Mouse (Mus musculus) hindbrain, embryonic 16.5 days (tissue): ENCODE measurements around the gene Hs6st3. TPM values are rescaled to one million over a fixed set of nuclear protein-coding genes. Genes with fewer than 3 reads are reported as not detected.

Experiments
- ATAC-seq: fragments of 200-750 bp; cut with Nextera tagmentation; 2 replicates; pipeline ENCODE4 v1.8.0; 2017; ENCODE audit warnings: moderate TSS enrichment, moderate library complexity
- H3K27ac ChIP-seq: fragments of 300-500 bp; sonication (generic); 2 replicates; pipeline ENCODE4 v1.5.1; 2014; ENCODE audit warnings: low read depth, mild to moderate bottlenecking, control low read depth, low read length, moderate library complexity
- H3K27me3 ChIP-seq: fragments of 300-500 bp; sonication (generic); replicated peaks from 2 replicates; pipeline ENCODE4 v1.6.1; 2014; ENCODE audit warnings: low read length; ENCODE audit not compliant: control insufficient read depth, insufficient read depth
- H3K36me3 ChIP-seq: fragments of 300-500 bp; sonication (generic); 2 replicates; pipeline ENCODE4 v1.6.1; 2014; ENCODE audit warnings: mild to moderate bottlenecking, low read length, moderate library complexity, mixed read lengths; ENCODE audit not compliant: control insufficient read depth, insufficient read depth
- H3K4me1 ChIP-seq: fragments of 300-500 bp; sonication (generic); 2 replicates; pipeline ENCODE4 v1.6.1; 2014; ENCODE audit warnings: low read depth, low read length; ENCODE audit not compliant: control insufficient read depth, insufficient read depth
- H3K4me2 ChIP-seq: fragments of 300-500 bp; sonication (generic); 2 replicates; pipeline ENCODE4 v1.6.1; 2014; ENCODE audit warnings: mild to moderate bottlenecking, low read length, control low read depth, moderate library complexity
- H3K4me3 ChIP-seq: fragments of 300-500 bp; sonication (generic); 2 replicates; pipeline ENCODE4 v1.5.1; 2014; ENCODE audit warnings: mild to moderate bottlenecking, low read length, control low read depth, moderate library complexity
- H3K9ac ChIP-seq: fragments of 300-500 bp; sonication (generic); 2 replicates; pipeline ENCODE4 v1.6.1; 2014; ENCODE audit warnings: low read depth, mild to moderate bottlenecking, control low read depth, low read length, moderate library complexity
- H3K9me3 ChIP-seq: fragments of 300-500 bp; sonication (generic); 2 replicates; pipeline ENCODE4 v1.6.1; 2014; ENCODE audit warnings: mild to moderate bottlenecking, low read length, moderate library complexity; ENCODE audit not compliant: control insufficient read depth
- WGBS: fragments of 180-500 bp; shearing (Covaris S2); extraction: QIAGEN DNeasy Blood & Tissue Kit; methylation state at CpG from one replicate; pipeline ENCODE4 v1.1.7; 2014; 5-methylcytosine and 5-hydroxymethylcytosine counted together
- polyA plus RNA-seq: library from polyadenylated mRNA; unstranded; fragments of >200 nt; fragmentation: Nextera tagmentation; extraction: Ambion mirVana; gene quantifications from 2 replicates; pipeline ENCODE4 v1.2.1, GENCODE M21; 2015

Hs6st3 gene
- polyA plus RNA-seq, 1 experiment from 2014 or later: 1.8 TPM

DNA sequence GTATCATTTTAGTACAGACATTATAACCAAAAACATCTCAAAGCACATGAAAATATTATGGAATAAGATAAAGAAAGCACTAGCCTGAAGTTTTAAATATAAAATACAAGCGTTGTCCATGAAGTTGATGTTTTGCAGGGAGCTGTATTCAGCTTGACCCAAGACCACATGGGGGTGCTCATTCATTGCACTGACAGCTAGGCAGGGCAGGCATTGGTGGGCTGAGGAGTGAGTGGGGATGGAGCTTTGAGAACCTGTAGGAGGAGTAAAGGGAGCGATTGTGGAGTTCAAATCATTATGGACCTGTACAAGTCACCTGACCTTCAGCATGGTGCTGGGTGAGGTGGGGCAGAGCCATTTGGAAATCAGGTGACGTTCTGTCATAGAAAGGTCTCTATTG, 14.1 kb upstream of the Hs6st3 start:
- Histone ChIP-seq H3K36me3 (no peaks in the 10 kb centered on the region), H3K9ac (no peak overlapping the region), H3K4me2 (peak overlapping the region; percentile 66), H3K4me1 (peaks cover 3% of the 10 kb centered on the region; the same call in 1 of the 2 replicates), H3K27me3 (peaks cover 2% of the 10 kb centered on the region; the same call in 1 of the 2 replicates), H3K4me3 (peak overlapping the region; percentile 39), H3K9me3 (no peaks in the 10 kb centered on the region), H3K27ac (no peak overlapping the region)
- 18% methylated on average over 3 of the region's 3 CpGs for WGBS
- peak; percentile 93 for ATAC-seq

DNA sequence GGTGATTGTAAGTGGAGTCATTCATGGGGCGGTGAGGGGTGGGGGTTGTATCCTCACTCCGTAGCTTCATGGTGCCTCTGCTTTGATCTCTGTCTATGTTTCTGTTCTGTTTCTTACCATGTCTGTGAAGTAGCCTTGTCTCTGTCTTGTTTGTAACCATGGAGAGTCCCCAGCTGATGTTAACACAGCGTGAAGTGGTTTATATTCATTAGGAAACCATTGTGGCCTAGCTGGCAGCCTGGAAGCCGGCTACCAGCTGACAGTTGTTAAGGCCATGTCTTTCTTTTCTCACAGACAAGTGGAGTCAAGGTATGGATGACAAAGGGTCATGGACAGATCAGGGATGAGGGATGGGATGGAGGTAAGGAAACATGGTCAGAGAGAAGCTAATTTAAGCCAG, 12.3 kb upstream of the Hs6st3 start:
- no peak for ATAC-seq
- Histone ChIP-seq H3K36me3 (no peaks in the 10 kb centered on the region), H3K4me1 (peaks cover 3% of the 10 kb centered on the region; the same call in 1 of the 2 replicates), H3K4me2 (no peak overlapping the region), H3K27ac (no peak overlapping the region), H3K9ac (no peak overlapping the region), H3K27me3 (peaks cover 2% of the 10 kb centered on the region; the same call in 1 of the 2 replicates), H3K4me3 (no peak overlapping the region), H3K9me3 (no peaks in the 10 kb centered on the region)
- 20% methylated on average over 4 of the region's 4 CpGs for WGBS

DNA sequence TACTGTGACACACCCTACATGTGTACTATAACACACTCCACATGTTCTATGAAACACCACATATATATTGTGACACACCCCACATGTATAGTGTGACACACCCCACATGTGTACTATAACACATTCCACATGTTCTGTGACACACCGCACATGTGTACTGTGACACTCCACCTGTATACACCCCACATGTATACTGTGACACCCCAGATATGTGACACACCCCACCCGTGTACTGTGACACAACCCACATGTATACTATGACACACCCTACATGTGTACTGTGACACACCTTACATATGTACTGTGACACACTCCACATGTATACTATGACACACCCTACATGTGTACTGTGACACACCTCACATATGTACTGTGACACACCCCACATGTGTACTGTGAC, 10.8 kb upstream of the Hs6st3 start:
- Histone ChIP-seq H3K36me3 (no peaks in the 10 kb centered on the region), H3K9ac (no peak overlapping the region), H3K27me3 (peaks cover 2% of the 10 kb centered on the region; the same call in 1 of the 2 replicates), H3K4me2 (no peak overlapping the region), H3K4me3 (no peak overlapping the region), H3K27ac (no peak overlapping the region), H3K9me3 (no peaks in the 10 kb centered on the region), H3K4me1 (peaks cover 3% of the 10 kb centered on the region; the same call in 1 of the 2 replicates)
- 98% methylated on average over 2 of the region's 2 CpGs for WGBS
- ATAC-seq: no peak; the same call in 1 of the 2 replicates

DNA sequence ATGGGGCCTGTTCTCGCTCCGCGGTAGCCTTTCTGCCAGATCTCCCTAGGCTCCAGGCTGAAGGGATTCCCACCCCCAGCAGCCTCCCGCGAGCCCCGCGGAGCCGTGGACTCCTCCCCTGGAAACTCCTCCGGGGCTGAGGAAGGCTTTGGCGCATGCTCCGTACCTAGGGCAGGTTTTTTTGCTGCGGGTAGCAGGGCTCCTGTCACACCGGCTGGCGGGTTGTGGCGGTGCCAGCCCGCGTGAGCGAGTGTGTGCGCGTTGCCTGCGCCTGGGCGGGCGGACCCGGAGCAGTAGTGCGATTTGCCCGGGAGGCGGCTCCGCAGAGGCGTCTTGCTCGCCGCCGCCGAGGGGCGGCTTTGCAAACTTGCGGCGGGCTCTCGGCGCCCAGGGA, 632 bp upstream of the Hs6st3 start:
- Histone ChIP-seq H3K36me3 (no peaks in the 10 kb centered on the region), H3K4me3 (peak overlapping the region; percentile 80), H3K27ac (peak overlapping the region; percentile 54), H3K4me1 (peaks cover 3% of the 10 kb centered on the region; the same call in 1 of the 2 replicates), H3K4me2 (peak overlapping the region; percentile 95), H3K9ac (peak overlapping the region; percentile 82), H3K9me3 (no peaks in the 10 kb centered on the region), H3K27me3 (peaks cover 10% of the 10 kb centered on the region)
- WGBS: under 1% methylated on average over 26 of the region's 38 CpGs
- ATAC-seq: peak; percentile 91

DNA sequence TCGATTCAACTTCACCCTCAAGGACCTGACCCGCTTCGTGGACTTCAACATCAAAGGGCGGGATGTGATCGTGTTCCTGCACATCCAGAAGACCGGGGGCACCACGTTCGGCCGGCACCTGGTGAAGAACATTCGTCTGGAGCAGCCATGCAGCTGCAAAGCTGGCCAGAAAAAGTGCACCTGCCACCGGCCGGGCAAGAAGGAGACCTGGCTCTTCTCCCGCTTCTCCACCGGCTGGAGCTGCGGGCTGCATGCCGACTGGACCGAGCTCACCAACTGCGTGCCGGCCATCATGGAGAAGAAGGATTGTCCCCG, 602 bp downstream of the Hs6st3 start:
- H3K27ac ChIP-seq: no peak overlapping the region
- peak overlapping the region; percentile 95 for H3K4me2 ChIP-seq
- H3K27me3 ChIP-seq: peaks cover 10% of the 10 kb centered on the region
- H3K4me3 ChIP-seq: peak overlapping the region; percentile 80
- ATAC-seq: no peak
- H3K36me3 ChIP-seq: no peaks in the 10 kb centered on the region
- H3K4me1 ChIP-seq: peaks cover 3% of the 10 kb centered on the region; the same call in 1 of the 2 replicates
- H3K9me3 ChIP-seq: no peaks in the 10 kb centered on the region
- H3K9ac ChIP-seq: peak overlapping the region; percentile 82
- WGBS: 1% methylated on average over 20 of the region's 20 CpGs

DNA sequence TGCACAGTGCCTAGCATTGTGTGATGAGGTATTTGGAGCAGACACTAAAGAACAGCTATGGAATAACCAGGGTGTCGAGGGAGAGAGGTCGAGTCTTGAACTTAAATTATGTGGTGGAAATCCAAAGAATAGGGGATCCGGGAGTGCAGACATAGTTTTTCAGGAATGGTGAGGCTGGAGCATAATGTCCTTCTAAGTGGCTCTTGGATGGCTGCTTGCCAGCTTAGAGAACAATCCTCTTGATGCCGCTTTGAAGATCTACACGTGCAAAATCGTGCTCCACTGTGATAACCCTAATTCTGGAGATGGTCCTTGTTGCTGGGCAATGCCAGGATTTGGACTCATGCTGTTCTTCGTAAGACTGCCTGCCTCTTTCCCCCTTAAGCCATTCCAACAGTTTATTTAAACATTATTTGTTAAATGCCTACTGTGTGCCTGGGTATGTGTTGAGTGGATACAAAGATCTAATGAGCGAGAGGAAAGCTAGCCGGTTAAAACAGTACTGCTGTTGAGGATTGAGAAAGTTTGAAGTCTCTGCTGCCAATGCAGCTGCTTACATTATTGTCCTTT, 1.3 kb downstream of the Hs6st3 start:
- Histone ChIP-seq H3K9ac (peak overlapping the region; percentile 82), H3K27me3 (peaks cover 7% of the 10 kb centered on the region), H3K4me1 (peaks cover 3% of the 10 kb centered on the region; the same call in 1 of the 2 replicates), H3K4me3 (peak overlapping the region; percentile 80), H3K4me2 (peak overlapping the region; percentile 95), H3K9me3 (no peaks in the 10 kb centered on the region), H3K36me3 (no peaks in the 10 kb centered on the region), H3K27ac (no peak overlapping the region)
- 29% methylated on average over 9 of the region's 9 CpGs for WGBS
- no peak for ATAC-seq

DNA sequence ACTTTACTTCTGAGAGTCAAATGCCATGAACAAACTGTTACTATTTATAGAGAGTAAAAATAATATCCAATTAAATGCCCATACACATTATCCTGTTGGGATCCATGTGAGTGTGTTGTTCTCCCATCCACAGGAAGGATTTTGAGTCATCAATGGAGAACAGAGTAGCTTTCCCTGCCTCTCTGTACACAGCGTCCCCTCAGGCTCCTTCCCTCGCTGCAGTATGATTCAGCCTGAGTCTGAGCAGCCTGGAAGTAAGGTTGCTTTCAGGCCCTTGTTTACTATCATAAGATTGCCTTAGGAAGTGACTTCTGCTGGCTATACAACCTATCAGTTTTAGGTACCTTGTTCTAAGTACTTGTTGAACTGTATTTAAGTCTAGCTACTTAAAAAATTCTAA, 14.9 kb downstream of the Hs6st3 start:
- WGBS: 77% methylated on average over 2 of the region's 2 CpGs
- ATAC-seq: no peak
- Histone ChIP-seq H3K27ac (no peak overlapping the region), H3K9ac (no peak overlapping the region), H3K4me1 (no peaks in the 10 kb centered on the region), H3K36me3 (no peaks in the 10 kb centered on the region), H3K9me3 (no peaks in the 10 kb centered on the region), H3K27me3 (no peaks in the 10 kb centered on the region), H3K4me2 (no peak overlapping the region), H3K4me3 (no peak overlapping the region)

DNA sequence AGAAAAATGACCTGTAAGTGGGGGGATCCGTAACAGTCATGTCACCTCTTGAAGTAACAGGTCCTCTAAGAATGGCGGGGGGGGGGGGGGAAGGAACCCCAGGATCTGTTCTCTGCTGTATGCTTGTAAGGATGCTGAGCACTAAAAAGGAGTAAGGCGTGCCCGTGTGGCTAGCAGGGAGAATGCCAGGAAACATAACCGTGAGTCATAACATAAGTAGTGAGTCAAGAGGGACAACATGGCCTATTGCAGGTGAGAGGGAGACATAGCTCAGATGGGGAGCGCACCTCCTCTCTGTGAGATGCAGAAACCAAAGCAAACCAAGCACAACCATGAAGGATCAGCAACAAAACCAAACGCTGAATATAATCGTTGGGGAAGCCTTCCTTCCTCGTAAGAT, 55.8 kb downstream of the Hs6st3 start:
- H3K27me3 ChIP-seq: no peaks in the 10 kb centered on the region
- no peaks in the 10 kb centered on the region for H3K36me3 ChIP-seq
- no peaks in the 10 kb centered on the region for H3K4me1 ChIP-seq
- ATAC-seq: no peak
- no peak overlapping the region for H3K27ac ChIP-seq
- H3K4me2 ChIP-seq: no peak overlapping the region
- H3K4me3 ChIP-seq: no peak overlapping the region
- H3K9ac ChIP-seq: no peak overlapping the region
- no peaks in the 10 kb centered on the region for H3K9me3 ChIP-seq
- 88% methylated on average over 8 of the region's 9 CpGs for WGBS

DNA sequence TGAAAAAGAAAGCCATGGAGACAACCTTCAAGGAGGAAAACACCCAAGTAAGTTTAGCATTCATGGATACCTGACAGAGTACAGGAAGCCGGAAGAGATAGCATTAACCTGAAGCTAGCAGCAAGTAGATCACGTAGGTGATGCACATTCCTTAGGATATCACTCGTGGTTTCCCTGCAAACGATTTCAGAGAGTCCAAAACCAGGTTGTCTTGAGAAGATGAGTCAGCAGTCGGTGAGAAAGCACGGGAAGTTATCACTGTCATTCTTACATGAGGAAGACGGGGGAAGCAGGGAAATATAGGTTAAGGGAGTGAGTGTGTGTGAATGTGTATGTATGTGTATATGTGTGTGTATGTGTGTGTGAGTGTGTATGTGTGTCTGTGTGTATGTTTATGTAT, 65.4 kb downstream of the Hs6st3 start:
- no peaks in the 10 kb centered on the region for H3K36me3 ChIP-seq
- WGBS: 89% methylated on average over 7 of the region's 7 CpGs
- no peaks in the 10 kb centered on the region for H3K27me3 ChIP-seq
- no peaks in the 10 kb centered on the region for H3K9me3 ChIP-seq
- no peak overlapping the region for H3K9ac ChIP-seq
- no peak overlapping the region for H3K4me3 ChIP-seq
- H3K4me2 ChIP-seq: no peak overlapping the region
- H3K27ac ChIP-seq: no peak overlapping the region
- no peaks in the 10 kb centered on the region for H3K4me1 ChIP-seq
- no peak for ATAC-seq
